Mouse (Mus musculus): ENCODE data around the gene Wdr59.

GRCm38 (mm10) chr8:111464526-111464925, 57.4 kb downstream of the Wdr59 start:
- TF ChIP-seq CTCF (IDR thresholded peaks at IDR 0.05; ENCODE audit: low read depth) (no peak), EP300 (IDR thresholded peaks at IDR 0.05; ENCODE audit: low read depth) (no peak)

All from liver, embryonic 14.5 days (tissue).